Mouse (Mus musculus): ENCODE measurements around the gene Epb41l5. TPM values are rescaled to one million over a fixed set of nuclear protein-coding genes. Genes with fewer than 3 reads are reported as not detected.

The Epb41l5 gene
- polyA plus RNA-seq, 2 experiments: 6.1 to 12.1 TPM

GRCm38 (mm10) chr1:119626837-119627236 lies 22.0 kb downstream of the Epb41l5 start:
- ATAC-seq (ENCODE audit: low FRiP score, low read depth): no peak
- H3K9me3 ChIP-seq (ENCODE audit: control insufficient read depth, low read length): no peaks in the 10 kb centered on the region
- H3K27ac ChIP-seq (replicated peaks; ENCODE audit: low read depth, low read length): no peak overlapping the region
- H3K4me1 ChIP-seq (ENCODE audit: control insufficient read depth, insufficient read depth, low read length): no peaks in the 10 kb centered on the region
- no peak for TF ChIP-seq POLR2A (IDR thresholded peaks at IDR 0.05; ENCODE audit: borderline replicate concordance, extremely low read depth, insufficient read depth, insufficient read length)
- no peak for DNase-seq (ENCODE audit: low spot score)
- H3K27me3 ChIP-seq (ENCODE audit: control insufficient read depth, insufficient read depth, low read length): no peaks in the 10 kb centered on the region
- no peaks in the 10 kb centered on the region for H3K36me3 ChIP-seq (ENCODE audit: control insufficient read depth, insufficient read depth, low read length)
- WGBS: 87% methylated on average over 4 of the region's 4 CpGs
- H3K4me2 ChIP-seq (replicated peaks; ENCODE audit: low read depth, low read length, severe bottlenecking): no peak overlapping the region
- H3K4me3 ChIP-seq (replicated peaks; ENCODE audit: low read length): no peak overlapping the region
- H3K9ac ChIP-seq (ENCODE audit: low read depth, low read length, severe bottlenecking): no peak overlapping the region

- no peak for TF ChIP-seq POLR2A (IDR thresholded peaks at IDR 0.05; ENCODE audit: borderline replicate concordance, extremely low read depth, insufficient read depth, insufficient read length)
- no peak for ATAC-seq (ENCODE audit: low FRiP score, low read depth)
Observed at GRCm38 (mm10) chr1:119624444-119624843, 24.4 kb downstream of the Epb41l5 start.

GRCm38 (mm10) chr1:119605396-119605795 lies 43.4 kb downstream of the Epb41l5 start:
- no peaks in the 10 kb centered on the region for H3K36me3 ChIP-seq (ENCODE audit: control insufficient read depth, insufficient read depth, low read length)
- no peak overlapping the region for H3K9ac ChIP-seq (ENCODE audit: low read depth, low read length, severe bottlenecking)
- no peaks in the 10 kb centered on the region for H3K9me3 ChIP-seq (ENCODE audit: control insufficient read depth, low read length)
- H3K4me1 ChIP-seq (ENCODE audit: control insufficient read depth, insufficient read depth, low read length): no peaks in the 10 kb centered on the region
- no peak overlapping the region for H3K4me3 ChIP-seq (replicated peaks; ENCODE audit: low read length)
- DNase-seq (ENCODE audit: low spot score) (no peak), ATAC-seq (ENCODE audit: low FRiP score, low read depth) (no peak)
- H3K27me3 ChIP-seq (ENCODE audit: control insufficient read depth, insufficient read depth, low read length): no peaks in the 10 kb centered on the region
- TF ChIP-seq POLR2A (IDR thresholded peaks at IDR 0.05; ENCODE audit: borderline replicate concordance, extremely low read depth, insufficient read depth, insufficient read length): no peak
- H3K4me2 ChIP-seq (replicated peaks; ENCODE audit: low read depth, low read length, severe bottlenecking): no peak overlapping the region
- no peak overlapping the region for H3K27ac ChIP-seq (replicated peaks; ENCODE audit: low read depth, low read length)
- 80% methylated on average over 3 of the region's 3 CpGs for whole genome bisulfite sequencing

More at GRCm38 (mm10) chr1:119624444-119624843, 24.4 kb downstream of the Epb41l5 start:
- H3K27ac ChIP-seq (replicated peaks; ENCODE audit: low read depth, low read length): no peak overlapping the region
- no peak overlapping the region for H3K9ac ChIP-seq (ENCODE audit: low read depth, low read length, severe bottlenecking)
- H3K4me2 ChIP-seq (replicated peaks; ENCODE audit: low read depth, low read length, severe bottlenecking): no peak overlapping the region
- H3K36me3 ChIP-seq (ENCODE audit: control insufficient read depth, insufficient read depth, low read length): no peaks in the 10 kb centered on the region
- WGBS: 47% methylated on average over 2 of the region's 2 CpGs
- H3K27me3 ChIP-seq (ENCODE audit: control insufficient read depth, insufficient read depth, low read length): no peaks in the 10 kb centered on the region
- no peak overlapping the region for H3K4me3 ChIP-seq (replicated peaks; ENCODE audit: low read length)
- DNase-seq (ENCODE audit: low spot score): no peak
- no peaks in the 10 kb centered on the region for H3K4me1 ChIP-seq (ENCODE audit: control insufficient read depth, insufficient read depth, low read length)
- H3K9me3 ChIP-seq (ENCODE audit: control insufficient read depth, low read length): no peaks in the 10 kb centered on the region

DNA sequence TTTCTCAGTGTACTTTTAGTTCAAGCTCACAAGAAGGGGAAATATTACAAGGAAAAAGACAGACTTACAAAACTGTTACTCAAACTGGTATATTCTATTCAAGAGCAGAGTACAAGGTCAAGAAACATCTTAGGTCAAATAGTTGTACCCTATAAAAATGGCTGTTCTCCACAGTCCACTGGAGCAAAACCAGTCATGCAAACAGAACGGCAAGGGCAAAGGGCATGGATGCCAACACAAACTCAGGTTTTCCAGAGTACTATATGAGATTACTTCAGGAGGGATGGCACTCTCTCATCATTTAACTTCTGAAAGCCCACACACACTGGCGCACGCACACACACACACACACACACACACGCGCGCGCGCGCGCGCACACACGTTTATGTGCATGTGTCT lies 46.4 kb downstream of the Epb41l5 start:
- H3K4me2 ChIP-seq (replicated peaks; ENCODE audit: low read depth, low read length, severe bottlenecking): no peak overlapping the region
- no peak for ATAC-seq (ENCODE audit: low FRiP score, low read depth)
- 97% methylated on average over 12 of the region's 12 CpGs for WGBS
- no peak overlapping the region for H3K9ac ChIP-seq (ENCODE audit: low read depth, low read length, severe bottlenecking)
- H3K9me3 ChIP-seq (ENCODE audit: control insufficient read depth, low read length): no peaks in the 10 kb centered on the region
- H3K27ac ChIP-seq (replicated peaks; ENCODE audit: low read depth, low read length): no peak overlapping the region
- no peak for DNase-seq (ENCODE audit: low spot score)
- H3K27me3 ChIP-seq (ENCODE audit: control insufficient read depth, insufficient read depth, low read length): no peaks in the 10 kb centered on the region
- no peak overlapping the region for H3K4me3 ChIP-seq (replicated peaks; ENCODE audit: low read length)
- H3K4me1 ChIP-seq (ENCODE audit: control insufficient read depth, insufficient read depth, low read length): no peaks in the 10 kb centered on the region
- no peaks in the 10 kb centered on the region for H3K36me3 ChIP-seq (ENCODE audit: control insufficient read depth, insufficient read depth, low read length)
- TF ChIP-seq POLR2A (IDR thresholded peaks at IDR 0.05; ENCODE audit: borderline replicate concordance, extremely low read depth, insufficient read depth, insufficient read length): no peak

GRCm38 (mm10) chr1:119598855-119599254 lies 49.9 kb downstream of the Epb41l5 start:
- no peak overlapping the region for H3K27ac ChIP-seq (replicated peaks; ENCODE audit: low read depth, low read length)
- 91% methylated on average over 6 of the region's 6 CpGs for WGBS

GRCm38 (mm10) chr1:119596954-119597480 lies 51.8 kb downstream of the Epb41l5 start:
- H3K9ac ChIP-seq (ENCODE audit: low read depth, low read length, severe bottlenecking): no peak overlapping the region
- H3K4me3 ChIP-seq (replicated peaks; ENCODE audit: low read length): no peak overlapping the region
- no peak for DNase-seq (ENCODE audit: low spot score)
- no peak for ATAC-seq (ENCODE audit: low FRiP score, low read depth)
- H3K4me1 ChIP-seq (ENCODE audit: control insufficient read depth, insufficient read depth, low read length): no peaks in the 10 kb centered on the region
- H3K36me3 ChIP-seq (ENCODE audit: control insufficient read depth, insufficient read depth, low read length): no peaks in the 10 kb centered on the region
- WGBS: 87% methylated on average over 3 of the region's 3 CpGs
- no peak for TF ChIP-seq POLR2A (IDR thresholded peaks at IDR 0.05; ENCODE audit: borderline replicate concordance, extremely low read depth, insufficient read depth, insufficient read length)
- no peak overlapping the region for H3K4me2 ChIP-seq (replicated peaks; ENCODE audit: low read depth, low read length, severe bottlenecking)
- no peaks in the 10 kb centered on the region for H3K9me3 ChIP-seq (ENCODE audit: control insufficient read depth, low read length)
- H3K27me3 ChIP-seq (ENCODE audit: control insufficient read depth, insufficient read depth, low read length): no peaks in the 10 kb centered on the region
- no peak overlapping the region for H3K27ac ChIP-seq (replicated peaks; ENCODE audit: low read depth, low read length)

More at GRCm38 (mm10) chr1:119598855-119599254, 49.9 kb downstream of the Epb41l5 start:
- no peak for TF ChIP-seq POLR2A (IDR thresholded peaks at IDR 0.05; ENCODE audit: borderline replicate concordance, extremely low read depth, insufficient read depth, insufficient read length)
- no peaks in the 10 kb centered on the region for H3K4me1 ChIP-seq (ENCODE audit: control insufficient read depth, insufficient read depth, low read length)
- ATAC-seq (ENCODE audit: low FRiP score, low read depth) (no peak), DNase-seq (ENCODE audit: low spot score) (no peak)
- no peak overlapping the region for H3K4me2 ChIP-seq (replicated peaks; ENCODE audit: low read depth, low read length, severe bottlenecking)
- no peak overlapping the region for H3K4me3 ChIP-seq (replicated peaks; ENCODE audit: low read length)
- H3K9me3 ChIP-seq (ENCODE audit: control insufficient read depth, low read length): no peaks in the 10 kb centered on the region
- no peaks in the 10 kb centered on the region for H3K36me3 ChIP-seq (ENCODE audit: control insufficient read depth, insufficient read depth, low read length)
- no peak overlapping the region for H3K9ac ChIP-seq (ENCODE audit: low read depth, low read length, severe bottlenecking)
- no peaks in the 10 kb centered on the region for H3K27me3 ChIP-seq (ENCODE audit: control insufficient read depth, insufficient read depth, low read length)

Measured in limb, embryonic 14.5 days (tissue).